Mouse (Mus musculus) cerebellum, adult 2 months (tissue): ENCODE measurements around the gene Noxred1. TPM values are rescaled to one million over a fixed set of nuclear protein-coding genes. Genes with fewer than 3 reads are reported as not detected.
"Not testable (repeated sequence)": the region's sequence is repeated elsewhere in the genome, so short reads cannot be mapped to it uniquely, and the experiment has no call there.

ENCODE experiments used
- DNase-seq, 2 experiments: peaks; one replicate each; pipeline ENCODE4 v3.0.0; 2021
- H3K27ac ChIP-seq: fragments of 200-500 bp; 2 replicates; pipeline ENCODE4 v1.5.1; 2012; ENCODE audit warnings: low read length, control low read depth, inconsistent platforms; ENCODE audit not compliant: insufficient read depth
- H3K27me3 ChIP-seq: fragments of 200-500 bp; 2 replicates; pipeline ENCODE4 v1.6.1; 2012; ENCODE audit warnings: inconsistent platforms, mild to moderate bottlenecking, low read length, moderate library complexity; ENCODE audit not compliant: control insufficient read depth, insufficient read depth
- H3K4me1 ChIP-seq: fragments of 200-500 bp; 2 replicates; pipeline ENCODE4 v1.6.1; 2011; ENCODE audit warnings: low read length; ENCODE audit not compliant: control insufficient read depth, insufficient read depth
- H3K4me3 ChIP-seq: fragments of 200-500 bp; replicated peaks from 2 replicates; pipeline ENCODE3; 2011; ENCODE audit warnings: mild to moderate bottlenecking, low read depth, low read length, control low read depth; ENCODE audit not compliant: insufficient read depth
- CTCF ChIP-seq: fragments of 200-500 bp; IDR thresholded peaks from 2 replicates; pipeline ENCODE4 v1.5.1; 2011; ENCODE audit warnings: low read depth, mild to moderate bottlenecking, control low read depth, low read length, moderate library complexity, borderline replicate concordance; ENCODE audit not compliant: insufficient read depth
- POLR2A ChIP-seq: fragments of 200-500 bp; IDR thresholded peaks from 2 replicates; pipeline ENCODE4 v1.6.1; 2011; ENCODE audit warnings: low read length, control low read depth, borderline replicate concordance; ENCODE audit not compliant: insufficient read depth
- WGBS: fragments of 180-500 bp; shearing (Covaris S2); methylation state at CpG from one replicate; pipeline ENCODE4 v1.1.7; 2018; 5-methylcytosine and 5-hydroxymethylcytosine counted together
- polyA plus RNA-seq: library from polyadenylated mRNA; depleted of rRNA; stranded (reverse); fragments of >200 nt; gene quantifications from 2 replicates; pipeline ENCODE4 v1.2.3, GENCODE M21; 2012

Noxred1 gene
- polyA plus RNA-seq, 1 experiment, result 2.0 TPM

GRCm38 (mm10) chr12:87219362-87219761 lies 19.2 kb downstream of the Noxred1 start:
- WGBS, result 22% methylated on average over 7 of the region's 7 CpGs
- Histone ChIP-seq H3K27ac (no peak overlapping the region), H3K27me3 (no peaks in the 10 kb centered on the region), H3K4me1 (no peaks in the 10 kb centered on the region), H3K4me3 (no peak overlapping the region)
- no peak for DNase-seq
- TF ChIP-seq POLR2A, result no peak
- TF ChIP-seq CTCF, result no peak

GRCm38 (mm10) chr12:87217596-87217995 lies 20.9 kb downstream of the Noxred1 start:
- no peaks in the 10 kb centered on the region for H3K4me1 ChIP-seq
- no peak for TF ChIP-seq CTCF
- H3K4me3 ChIP-seq, result no peak overlapping the region
- no peak overlapping the region for H3K27ac ChIP-seq
- no peak for DNase-seq
- H3K27me3 ChIP-seq, result no peaks in the 10 kb centered on the region

- no peak for DNase-seq
- H3K27me3 ChIP-seq, result no peaks in the 10 kb centered on the region
- no peak overlapping the region for H3K27ac ChIP-seq
- WGBS, result 66% methylated on average over 2 of the region's 2 CpGs
- TF ChIP-seq POLR2A, result no peak
- H3K4me1 ChIP-seq, result no peaks in the 10 kb centered on the region
- no peak overlapping the region for H3K4me3 ChIP-seq
These were observed 22.5 kb downstream of the Noxred1 start for GRCm38 (mm10) chr12:87216053-87216452.

GRCm38 (mm10) chr12:87212844-87213606 lies 25.5 kb downstream of the Noxred1 start:
- no peak overlapping the region for H3K4me3 ChIP-seq
- no peak overlapping the region for H3K27ac ChIP-seq
- DNase-seq, result no peak
- no peaks in the 10 kb centered on the region for H3K27me3 ChIP-seq
- no peaks in the 10 kb centered on the region for H3K4me1 ChIP-seq
- 65% methylated on average over 2 of the region's 2 CpGs for WGBS
- TF ChIP-seq CTCF, result no peak
- TF ChIP-seq POLR2A, result no peak

- not testable (repeated sequence) for H3K4me1 ChIP-seq, H3K27me3 ChIP-seq, DNase-seq, H3K4me3 ChIP-seq, H3K27ac ChIP-seq
- WGBS, result 90% methylated on average over 5 of the region's 5 CpGs
These were observed 32.7 kb downstream of the Noxred1 start for GRCm38 (mm10) chr12:87205789-87206188.

- Histone ChIP-seq H3K4me3 (no peak overlapping the region), H3K27ac (no peak overlapping the region), H3K4me1 (0 out of 2 replicates have a peak, but pooled peaks cover 2% of the 10 kb centered on the region), H3K27me3 (no peaks in the 10 kb centered on the region)
- WGBS, result 71% methylated on average over 5 of the region's 5 CpGs
- no peak for TF ChIP-seq POLR2A
- no peak for DNase-seq
These were observed 36.8 kb downstream of the Noxred1 start for GRCm38 (mm10) chr12:87201694-87202093.

- TF ChIP-seq CTCF, result no peak
- TF ChIP-seq POLR2A, result peak; percentile 20; the same call in 1 of the 2 replicates
These were observed 38.5 kb downstream of the Noxred1 start, which contains the start of gene Tmed8 for GRCm38 (mm10) chr12:87199973-87200586. TSS of gene Tmed8 (minus strand) at chr12:87200454.

GRCm38 (mm10) chr12:87199206-87199972 lies 39.1 kb downstream of the Noxred1 start, which contains the start of gene Samd15:
TSS of gene Samd15 (plus strand) at chr12:87199723.
- WGBS, result 1% methylated on average over 38 of the region's 38 CpGs
- DNase-seq, result peak in 1 of 2 experiments; percentile 48
- 0 out of 2 replicates have a peak, but pooled peaks cover 2% of the 10 kb centered on the region for H3K4me1 ChIP-seq
- H3K27me3 ChIP-seq, result no peaks in the 10 kb centered on the region
- peak within 1 kb of the TSS; percentile 89 for H3K4me3 ChIP-seq
- no peak for TF ChIP-seq POLR2A
- TF ChIP-seq CTCF, result no peak
- H3K27ac ChIP-seq, result peak within 1 kb of the TSS; percentile 65

More at GRCm38 (mm10) chr12:87199973-87200586, 38.5 kb downstream of the Noxred1 start, which contains the start of gene Tmed8:
- Histone ChIP-seq H3K4me1 (0 out of 2 replicates have a peak, but pooled peaks cover 2% of the 10 kb centered on the region), H3K4me3 (peak within 1 kb of the TSS; percentile 89), H3K27me3 (no peaks in the 10 kb centered on the region), H3K27ac (peak within 1 kb of the TSS; percentile 65)
- DNase-seq, result peak; percentile 80
- under 1% methylated on average over 68 of the region's 70 CpGs for WGBS
